Mouse (Mus musculus) myocyte (in vitro differentiated cells): ENCODE results near the gene Mmp24.
A peak's percentile ranks its signal among the peaks of the same experiment; 100 is the strongest.

Source experiments
- E2F4 ChIP-seq: IDR thresholded peaks from one replicate; pipeline ENCODE4 v1.6.1; 2011; ENCODE audit warnings: mild to moderate bottlenecking, control low read depth, moderate library complexity; ENCODE audit not compliant: insufficient read depth
- MAX ChIP-seq: IDR thresholded peaks from one replicate; pipeline ENCODE4 v1.6.1; 2011; ENCODE audit warnings: low read depth, mild to moderate bottlenecking, control low read depth
- MYOG ChIP-seq, 3 experiments: IDR thresholded peaks; one replicate each; pipeline ENCODE4 v1.6.1; 2011; ENCODE audit warnings: control low read depth in 2 of 3, low read depth in 2 of 3, mild to moderate bottlenecking in 2 of 3; ENCODE audit not compliant: insufficient read length in 2 of 3, control insufficient read depth in 1 of 3, insufficient read depth in 1 of 3
- POLR2A ChIP-seq: IDR thresholded peaks from one replicate; pipeline ENCODE4 v1.6.1; 2011; ENCODE audit warnings: low read depth, mild to moderate bottlenecking, control low read depth, moderate library complexity; ENCODE audit not compliant: insufficient read length
- POLR2AphosphoS2 ChIP-seq: IDR thresholded peaks from one replicate; pipeline ENCODE4 v1.6.1; 2011; ENCODE audit warnings: low read depth, control low read depth; ENCODE audit not compliant: insufficient read length
- REST ChIP-seq: IDR thresholded peaks from one replicate; pipeline ENCODE4 v1.6.1; 2011; ENCODE audit warnings: mild to moderate bottlenecking, control low read depth, moderate library complexity; ENCODE audit not compliant: insufficient read depth, insufficient read length
- TCF12 ChIP-seq: IDR thresholded peaks from one replicate; pipeline ENCODE4 v1.6.1; 2011; ENCODE audit warnings: mild to moderate bottlenecking, control low read depth; ENCODE audit not compliant: poor library complexity, insufficient read depth, severe bottlenecking
- TCF3 ChIP-seq: IDR thresholded peaks from one replicate; pipeline ENCODE4 v1.6.1; 2011; ENCODE audit warnings: low read depth, control low read depth; ENCODE audit not compliant: insufficient read length
- USF1 ChIP-seq: IDR thresholded peaks from one replicate; pipeline ENCODE4 v1.6.1; 2011; ENCODE audit warnings: low read depth, mild to moderate bottlenecking, control low read depth, moderate library complexity

- TF ChIP-seq TCF3 (peak; percentile 76), POLR2AphosphoS2 (no peak), REST (no peak), TCF12 (peak; percentile 85), POLR2A (no peak), MAX (no peak), MYOG (IDR thresholded peaks at IDR 0.05; ENCODE audit: control insufficient read depth in 1 of 3, insufficient read depth in 1 of 3, insufficient read length in 2 of 3, low read depth in 2 of 3) (peak; percentile 69 to 90 (median 75)), USF1 (no peak), E2F4 (no peak)
Measured at GRCm38 (mm10) chr2:155850120-155850519, 75.0 kb downstream of the Mmp24 start.
